Mouse (Mus musculus) layer of hippocampus, adult 11-12 months (tissue): ENCODE measurements around the gene Gsg1l.
A peak's percentile ranks its signal among the peaks of the same experiment; 100 is the strongest.

Source experiments
- DNase-seq: peaks from one replicate; pipeline ENCODE4 v3.0.0; 2022; ENCODE audit warnings: low spot score

Gene Gsg1l

GRCm38 (mm10) chr7:126080949-126081654 lies 1.1 kb downstream of the Gsg1l start:
- DNase-seq: no peak

DNA sequence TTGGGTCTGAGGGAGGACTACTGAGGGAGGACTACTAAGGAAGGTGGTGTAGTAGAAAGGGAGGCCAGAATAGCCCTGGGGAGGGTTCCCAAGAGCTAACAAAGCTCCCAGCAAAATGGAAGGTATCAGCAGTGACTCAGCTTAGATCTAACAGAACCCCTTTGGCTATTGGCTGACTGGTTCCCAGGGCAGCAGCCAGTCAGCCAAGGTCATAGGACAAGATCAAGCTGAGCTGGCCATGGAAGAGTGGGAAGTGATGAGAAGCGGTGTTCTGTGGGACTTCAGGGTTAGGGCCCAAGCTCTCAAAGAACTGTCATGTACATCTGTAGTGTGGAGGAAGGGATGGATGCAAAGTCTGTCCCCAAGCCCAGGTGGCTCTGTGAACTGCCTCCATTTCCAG lies 5.3 kb downstream of the Gsg1l start:
- DNase-seq: no peak

GRCm38 (mm10) chr7:126075058-126075457 lies 7.2 kb downstream of the Gsg1l start:
- no peak for DNase-seq

- DNase-seq: no peak
Measured at GRCm38 (mm10) chr7:126070321-126070720, 11.9 kb downstream of the Gsg1l start.

GRCm38 (mm10) chr7:126066777-126067176 lies 15.4 kb downstream of the Gsg1l start:
- peak; percentile 46 for DNase-seq

GRCm38 (mm10) chr7:126065243-126065876 lies 16.9 kb downstream of the Gsg1l start:
- no peak for DNase-seq

GRCm38 (mm10) chr7:126062228-126062627 lies 20.0 kb downstream of the Gsg1l start:
- no peak for DNase-seq

GRCm38 (mm10) chr7:126058918-126059317 lies 23.3 kb downstream of the Gsg1l start:
- DNase-seq: no peak

GRCm38 (mm10) chr7:126057332-126057914 lies 24.8 kb downstream of the Gsg1l start:
- no peak for DNase-seq

DNA sequence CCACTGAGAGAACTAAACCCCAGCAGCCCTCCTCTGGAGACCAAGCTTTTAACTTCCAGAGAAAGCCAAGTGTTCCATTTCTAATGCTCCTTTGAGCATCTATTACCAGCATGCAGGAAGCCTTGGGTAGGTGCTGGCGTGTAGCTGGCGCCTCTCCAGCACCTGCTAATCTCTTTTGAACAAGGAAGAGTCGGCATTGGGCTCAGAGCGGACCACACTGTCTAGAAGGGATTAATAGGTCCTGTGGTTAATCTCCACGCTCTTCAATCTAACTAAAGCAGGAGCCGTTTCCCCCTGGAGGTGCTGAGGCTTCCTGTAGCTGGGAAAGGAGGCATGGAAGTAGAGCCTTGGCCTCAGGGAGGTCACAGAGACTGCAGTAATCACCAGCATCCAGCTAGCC lies 27.6 kb downstream of the Gsg1l start:
- no peak for DNase-seq

DNA sequence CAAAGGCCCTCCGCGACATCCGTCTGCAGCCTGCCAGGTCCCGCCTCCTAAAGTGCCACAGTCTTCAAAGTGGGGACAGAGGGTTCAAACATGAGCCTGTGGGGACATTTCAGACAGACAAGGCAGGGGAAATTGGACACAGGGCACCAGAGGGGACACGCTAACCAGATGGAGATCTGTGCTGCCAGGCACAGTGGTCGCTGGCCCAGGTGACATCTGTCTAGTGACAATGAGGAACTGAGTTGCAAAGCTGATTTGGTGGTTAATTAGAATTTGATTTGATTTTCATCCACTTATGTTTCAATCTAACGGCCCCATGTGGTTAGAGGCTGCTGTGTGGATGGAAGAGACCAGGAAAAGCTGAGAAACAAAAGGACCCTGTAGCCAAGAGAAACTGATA lies 28.6 kb downstream of the Gsg1l start:
- DNase-seq: no peak

GRCm38 (mm10) chr7:126051910-126052309 lies 30.3 kb downstream of the Gsg1l start:
- DNase-seq: no peak

DNA sequence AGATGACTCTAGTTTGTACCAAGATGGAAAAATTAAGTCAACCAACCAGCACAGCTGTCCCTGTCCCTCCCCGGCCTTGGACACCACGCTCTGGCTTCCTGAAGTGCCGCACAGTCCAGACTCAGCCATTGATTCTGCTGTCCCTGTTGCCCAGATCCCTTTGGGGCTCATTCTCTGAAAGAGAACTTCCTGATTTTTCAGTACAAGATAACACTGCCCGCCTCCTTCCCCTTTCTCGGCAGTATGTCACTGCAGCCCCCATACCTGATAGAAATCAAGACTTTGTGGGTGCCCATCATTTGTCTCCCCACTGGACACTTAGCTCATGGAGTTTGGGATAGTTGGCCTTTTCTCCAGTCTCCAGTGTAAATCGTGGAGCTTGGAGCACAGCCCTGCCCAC lies 37.1 kb downstream of the Gsg1l start:
- DNase-seq: no peak

DNA sequence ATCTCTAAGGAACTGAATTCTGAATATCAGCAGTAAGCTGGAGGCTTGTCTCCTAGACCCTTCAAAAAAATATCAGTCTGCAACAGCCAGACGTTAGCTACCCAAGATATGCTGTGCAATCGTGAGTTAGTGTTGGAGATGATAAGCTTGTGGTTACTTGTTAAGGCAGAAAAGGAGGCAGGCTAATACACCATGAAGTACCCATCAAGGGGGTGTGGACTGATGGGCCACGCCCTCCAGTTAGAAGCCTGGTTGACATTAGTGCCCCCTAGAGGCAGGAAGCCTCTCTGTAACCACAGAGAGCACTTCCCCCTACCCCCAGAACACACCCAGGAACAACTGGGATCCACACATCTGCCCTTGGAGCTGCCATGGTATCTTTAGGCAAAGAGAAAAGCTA lies 39.9 kb downstream of the Gsg1l start:
- no peak for DNase-seq

DNA sequence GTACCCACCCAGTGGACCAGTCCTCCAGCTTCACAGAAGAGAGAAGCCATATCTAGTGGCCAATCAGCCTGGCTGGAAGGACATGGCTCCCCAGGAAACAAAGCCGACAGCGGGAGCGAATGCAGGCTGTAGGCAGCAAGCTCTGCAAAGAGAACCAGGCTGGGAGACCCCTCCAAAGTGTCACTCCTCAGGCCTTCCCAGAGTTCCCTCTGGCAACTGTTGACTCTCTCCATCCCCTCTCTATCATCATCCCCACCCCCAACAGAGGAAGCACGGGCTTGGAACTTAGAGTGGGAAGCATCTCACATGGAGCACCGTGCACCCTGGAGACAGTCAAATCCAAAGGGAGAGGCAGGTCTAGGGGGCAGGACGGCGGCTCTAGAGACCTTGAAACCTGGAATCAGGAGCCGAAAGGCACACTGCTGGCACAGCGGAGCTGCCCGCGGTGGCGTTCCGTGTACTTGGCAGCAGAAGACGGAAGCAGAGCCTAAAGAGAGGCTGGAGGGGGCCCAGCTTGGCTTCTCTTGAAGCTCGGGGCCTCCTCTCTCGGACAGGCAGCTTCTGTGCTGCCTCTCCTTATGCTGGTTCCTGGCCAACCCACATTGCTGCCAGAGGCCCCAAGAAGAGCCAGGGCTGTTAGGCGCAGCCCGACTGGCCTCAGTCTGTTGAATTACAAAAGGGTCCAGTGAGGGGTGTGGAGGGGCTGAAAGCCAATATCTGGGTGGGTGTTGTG lies 41.3 kb downstream of the Gsg1l start:
- DNase-seq: peak; percentile 57

- DNase-seq: no peak
Measured at GRCm38 (mm10) chr7:126039847-126040246, 42.4 kb downstream of the Gsg1l start.

GRCm38 (mm10) chr7:126039247-126039835 lies 42.9 kb downstream of the Gsg1l start:
- DNase-seq: no peak

DNA sequence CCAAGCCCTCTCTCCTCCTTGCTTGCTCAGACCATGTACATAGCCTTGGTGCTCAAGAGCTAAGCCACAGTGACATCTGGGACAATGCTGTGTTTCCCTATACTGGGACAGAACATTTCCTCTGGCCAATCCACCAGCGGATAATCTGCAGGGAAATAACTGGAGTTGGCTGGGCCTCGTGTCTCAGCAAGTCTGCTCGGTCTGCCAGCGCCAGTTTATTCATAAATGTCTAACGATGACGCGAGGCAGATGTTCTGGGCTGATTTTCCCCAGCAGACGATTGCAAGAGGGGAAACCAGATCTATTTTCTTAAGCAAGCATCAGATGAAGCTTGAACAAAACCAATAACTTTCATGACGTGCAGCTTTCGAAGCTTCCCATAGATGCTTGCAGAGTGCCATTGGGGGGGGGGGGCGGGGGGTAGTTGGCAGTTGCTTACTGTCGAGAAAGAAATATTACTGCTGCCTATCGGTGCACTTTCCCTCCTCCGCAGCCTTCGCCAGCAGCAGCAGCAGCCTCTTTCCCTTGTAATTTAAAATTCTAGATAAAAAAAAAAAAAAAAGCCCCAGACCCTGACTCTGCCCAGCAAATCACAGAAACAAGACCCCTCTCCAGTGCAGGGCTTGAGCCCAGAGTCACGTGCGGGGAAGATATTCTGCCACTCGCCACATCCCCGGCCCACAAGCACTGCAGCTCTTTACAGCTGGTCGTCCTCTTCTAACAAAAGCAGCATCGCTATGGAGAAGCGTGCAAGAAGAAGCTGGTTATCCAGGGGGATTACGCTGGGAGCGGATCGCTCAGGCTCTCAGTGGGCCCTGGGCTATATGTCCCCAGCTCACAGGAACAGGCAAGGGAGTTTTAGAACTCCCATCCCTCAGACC lies 43.6 kb downstream of the Gsg1l start:
- peak; percentile 21 for DNase-seq

GRCm38 (mm10) chr7:126035332-126035731 lies 46.9 kb downstream of the Gsg1l start:
- DNase-seq: no peak

DNA sequence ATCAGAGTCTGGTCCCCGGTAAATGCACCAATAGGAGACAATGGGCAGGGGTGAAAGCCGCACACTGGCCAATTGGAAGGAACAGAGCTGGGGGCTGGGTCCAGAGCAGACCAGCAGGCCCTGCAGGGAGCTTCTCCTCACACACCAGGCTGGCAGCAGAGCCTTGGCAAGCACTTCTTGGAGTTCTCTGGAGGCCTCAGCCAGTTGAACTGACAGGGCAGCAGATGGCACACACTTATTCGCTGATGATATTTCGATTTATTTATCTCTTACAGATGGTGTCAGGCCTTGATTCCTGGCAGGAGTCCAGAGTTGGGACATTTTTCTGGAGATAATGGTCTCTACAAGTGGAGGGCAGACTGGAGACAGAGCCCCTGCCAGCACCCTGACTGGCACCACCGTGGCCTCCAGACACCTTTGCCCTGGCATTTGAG lies 49.4 kb downstream of the Gsg1l start:
- DNase-seq: peak; percentile 39

DNA sequence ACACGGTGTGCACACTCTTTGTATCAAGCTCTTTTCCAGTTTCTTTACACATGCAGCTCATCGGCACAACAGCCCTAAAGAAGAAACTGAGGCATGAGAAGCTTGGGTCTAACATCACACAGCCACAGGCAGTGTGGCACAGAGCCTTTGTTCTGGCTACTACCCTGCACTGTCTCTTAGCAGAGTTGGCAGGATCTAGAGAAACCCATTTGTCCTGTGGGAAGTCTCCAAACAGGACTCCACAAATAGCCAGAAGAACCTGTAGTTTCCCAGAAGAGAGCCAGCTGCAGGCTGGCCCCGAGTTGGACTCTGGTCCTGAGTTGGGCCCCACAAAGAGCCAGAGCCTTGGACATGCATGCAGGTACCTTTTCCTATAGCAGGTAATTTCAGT lies 49.9 kb downstream of the Gsg1l start:
- no peak for DNase-seq
